Mouse (Mus musculus): ENCODE measurements around the gene Olfr683.
A peak's percentile ranks its signal among the peaks of the same experiment; 100 is the strongest.
"Not testable (repeated sequence)": the region's sequence is repeated elsewhere in the genome, so short reads cannot be mapped to it uniquely, and the experiment has no call there.

The Olfr683 gene

GRCm38 (mm10) chr7:105146912-105147311 lies at the start of gene Olfr683:
Gene Olfr683, minus strand, starts transcription at chr7:105147012.
- no peak for DNase-seq

GRCm38 (mm10) chr7:105185912-105186311 lies 39.1 kb upstream of the Olfr683 start, which contains the start of gene Olfr685:
Gene Olfr685, minus strand, starts transcription at chr7:105186012.
- no peak for DNase-seq

- peak; percentile 17 for DNase-seq
Measured at GRCm38 (mm10) chr7:105170773-105171172, 24.0 kb upstream of the Olfr683 start.

GRCm38 (mm10) chr7:105163553-105163952 lies 16.7 kb upstream of the Olfr683 start, which contains the start of gene Olfr684:
Gene Olfr684, minus strand, starts transcription at chr7:105163653.
- no peak for DNase-seq

- DNase-seq = no peak
Measured at GRCm38 (mm10) chr7:105141275-105141674, 5.5 kb downstream of the Olfr683 start.

GRCm38 (mm10) chr7:105116536-105116935 lies 30.3 kb downstream of the Olfr683 start, which contains the start of gene Olfr681:
Gene Olfr681, plus strand, starts transcription at chr7:105116836.
- no peak for DNase-seq

GRCm38 (mm10) chr7:105092717-105093116 lies 54.1 kb downstream of the Olfr683 start, which contains the start of gene Olfr680-ps1:
Gene Olfr680-ps1, minus strand, starts transcription at chr7:105092817.
- DNase-seq = not testable (repeated sequence)

All from kidney, postnatal 10 days (tissue).